Mouse (Mus musculus) G1E (cell line): ENCODE results near the gene Podxl2. TPM values are rescaled to one million over a fixed set of nuclear protein-coding genes. Genes with fewer than 3 reads are reported as not detected.

ENCODE experiments used
- ATAC-seq: 2 replicates; pipeline ENCODE4 v1.8.0; 2016; ENCODE audit warnings: mild to moderate bottlenecking; ENCODE audit not compliant: insufficient number of reproducible peaks, poor library complexity, low FRiP score, severe bottlenecking; ENCODE audit errors: extremely low read depth
- DNase-seq: peaks from one replicate; pipeline ENCODE4 v3.0.0; 2012; ENCODE audit warnings: low spot score
- H3K27me3 ChIP-seq: 2 replicates; pipeline ENCODE4 v1.6.1; 2012; ENCODE audit warnings: mild to moderate bottlenecking, low read length, inconsistent platforms; ENCODE audit not compliant: insufficient read depth
- H3K36me3 ChIP-seq: replicated peaks from 2 replicates; pipeline ENCODE3; 2012; ENCODE audit warnings: mild to moderate bottlenecking, inconsistent platforms
- H3K4me1 ChIP-seq: 2 replicates; pipeline ENCODE4 v1.6.1; 2012; ENCODE audit warnings: low read depth, low read length, inconsistent platforms, mixed read lengths; ENCODE audit not compliant: insufficient read depth
- H3K4me3 ChIP-seq: 2 replicates; pipeline ENCODE4 v1.5.1; 2012; ENCODE audit warnings: low read depth, mild to moderate bottlenecking, inconsistent platforms, low read length, moderate library complexity, mixed read lengths
- H3K9me3 ChIP-seq: replicated peaks from 2 replicates; pipeline ENCODE4 v1.6.1; 2012; ENCODE audit warnings: inconsistent platforms
- CTCF ChIP-seq: IDR thresholded peaks from 2 replicates; pipeline ENCODE4 v1.5.1; 2012; ENCODE audit warnings: low read depth, low read length, inconsistent platforms, mixed read lengths
- GATA1 ChIP-seq: IDR thresholded peaks from 2 replicates; pipeline ENCODE4 v1.6.1; 2012; ENCODE audit warnings: borderline replicate concordance, low read length, inconsistent platforms, mixed read lengths
- GATA2 ChIP-seq: IDR thresholded peaks from 2 replicates; pipeline ENCODE4 v1.6.1; 2012; ENCODE audit warnings: low read depth, low read length, inconsistent platforms, borderline replicate concordance
- POLR2AphosphoS5 ChIP-seq: IDR thresholded peaks from 2 replicates; pipeline ENCODE4 v1.6.1; 2012; ENCODE audit warnings: low read depth, low read length, inconsistent platforms; ENCODE audit not compliant: insufficient replicate concordance
- TAL1 ChIP-seq: conservative IDR thresholded peaks from 2 replicates; pipeline ENCODE4 v1.6.1; 2012; ENCODE audit warnings: low read depth, low read length, inconsistent platforms, mixed read lengths
- polyA plus RNA-seq: library from polyadenylated mRNA; stranded (reverse); fragments of >175 nt; gene quantifications from 2 replicates; pipeline ENCODE4 v1.2.3, GENCODE M21; 2012
- total RNA-seq, 2 experiments: library from RNA; stranded (forward) in 1 of 2; stranded (reverse) in 1 of 2; fragments of 200-1000 nt in 1 of 2; fragments of >200 nt in 1 of 2; fragmentation: Nextera tagmentation in 1 of 2; gene quantifications; 2 replicates each; pipeline ENCODE4 v1.2.3; 2014 to 2017

The Podxl2 gene
- total and polyA plus RNA-seq, 3 experiments, result 0.27 TPM; not detected in 2

- ATAC-seq, result peak; percentile 74
- peaks cover 76% of the 10 kb centered on the region for H3K4me1 ChIP-seq
Observed at GRCm38 (mm10) chr6:88901947-88902820, 27.3 kb upstream of the Podxl2 start, which contains the start of gene Tpra1. Gene Tpra1 (plus strand): TSS chr6:88902251.

GRCm38 (mm10) chr6:88901471-88901870 lies 26.6 kb upstream of the Podxl2 start:
- Histone ChIP-seq H3K9me3 (no peaks in the 10 kb centered on the region), H3K4me3 (peak overlapping the region; percentile 97), H3K27me3 (no peaks in the 10 kb centered on the region), H3K4me1 (peaks cover 76% of the 10 kb centered on the region), H3K36me3 (peaks cover 47% of the 10 kb centered on the region)
- DNase-seq (no peak), ATAC-seq (no peak)
- TF ChIP-seq POLR2AphosphoS5 (no peak), GATA2 (no peak), TAL1 (no peak), CTCF (no peak), GATA1 (no peak)

More at GRCm38 (mm10) chr6:88901947-88902820, 27.3 kb upstream of the Podxl2 start, which contains the start of gene Tpra1:
- peak; percentile 99 for DNase-seq
- H3K27me3 ChIP-seq, result no peaks in the 10 kb centered on the region
- peaks cover 47% of the 10 kb centered on the region for H3K36me3 ChIP-seq
- no peaks in the 10 kb centered on the region for H3K9me3 ChIP-seq
- peak within 1 kb of the TSS; percentile 97 for H3K4me3 ChIP-seq
- TF ChIP-seq POLR2AphosphoS5 (no peak), CTCF (no peak), GATA1 (no peak), GATA2 (no peak), TAL1 (no peak)

- Histone ChIP-seq H3K4me1 (peaks cover 73% of the 10 kb centered on the region), H3K27me3 (no peaks in the 10 kb centered on the region), H3K4me3 (no peak overlapping the region), H3K9me3 (no peaks in the 10 kb centered on the region), H3K36me3 (peaks cover 46% of the 10 kb centered on the region)
- TF ChIP-seq GATA2 (no peak), GATA1 (no peak), TAL1 (no peak), CTCF (no peak), POLR2AphosphoS5 (no peak)
- DNase-seq (no peak), ATAC-seq (no peak)
Observed at GRCm38 (mm10) chr6:88899628-88900027, 24.8 kb upstream of the Podxl2 start.

GRCm38 (mm10) chr6:88899086-88899485 lies 24.2 kb upstream of the Podxl2 start:
- Histone ChIP-seq H3K9me3 (no peaks in the 10 kb centered on the region), H3K27me3 (no peaks in the 10 kb centered on the region), H3K36me3 (peaks cover 46% of the 10 kb centered on the region), H3K4me1 (peaks cover 73% of the 10 kb centered on the region), H3K4me3 (no peak overlapping the region; the same call in 1 of the 2 replicates)
- no peak for ATAC-seq
- TF ChIP-seq TAL1 (no peak), GATA1 (no peak), GATA2 (no peak), CTCF (no peak), POLR2AphosphoS5 (no peak)
- DNase-seq, result no peak

GRCm38 (mm10) chr6:88898534-88899048 lies 23.7 kb upstream of the Podxl2 start, which contains the start of gene Mcm2:
Gene Mcm2 (minus strand): TSS chr6:88898780.
- no peaks in the 10 kb centered on the region for H3K9me3 ChIP-seq
- DNase-seq (peak; percentile 95), ATAC-seq (peak; percentile 68)
- peaks cover 46% of the 10 kb centered on the region for H3K36me3 ChIP-seq
- peak within 1 kb of the TSS; percentile 90 for H3K4me3 ChIP-seq
- H3K27me3 ChIP-seq, result no peaks in the 10 kb centered on the region
- TF ChIP-seq CTCF (no peak), POLR2AphosphoS5 (no peak), GATA2 (no peak), TAL1 (no peak), GATA1 (no peak)
- H3K4me1 ChIP-seq, result peaks cover 72% of the 10 kb centered on the region

- peak overlapping the region; percentile 90 for H3K4me3 ChIP-seq
- H3K4me1 ChIP-seq, result peaks cover 73% of the 10 kb centered on the region
- H3K9me3 ChIP-seq, result no peaks in the 10 kb centered on the region
- peaks cover 58% of the 10 kb centered on the region for H3K36me3 ChIP-seq
- ATAC-seq (no peak), DNase-seq (no peak)
- TF ChIP-seq TAL1, result no peak
- H3K27me3 ChIP-seq, result no peaks in the 10 kb centered on the region
Observed at GRCm38 (mm10) chr6:88897246-88897645, 22.4 kb upstream of the Podxl2 start.
